Mouse (Mus musculus) intestine, embryonic 14.5 days (tissue): ENCODE results near the gene Tbl1x. TPM values are rescaled to one million over a fixed set of nuclear protein-coding genes. Genes with fewer than 3 reads are reported as not detected.
A peak's percentile ranks its signal among the peaks of the same experiment; 100 is the strongest.

ENCODE experiments used
- ATAC-seq: fragments of 200-750 bp; cut with Nextera tagmentation; replicated peaks from 2 replicates; pipeline ENCODE4 v1.8.0; 2017; ENCODE audit warnings: low read depth, moderate number of reproducible peaks, moderate TSS enrichment, moderate library complexity; ENCODE audit not compliant: low FRiP score, low TSS enrichment
- DNase-seq: peaks from one replicate; pipeline ENCODE4 v3.0.0-alpha.2; 2018; ENCODE audit warnings: low spot score
- H3K27ac ChIP-seq: fragments of 300-500 bp; sonication (generic); 2 replicates; pipeline ENCODE4 v1.5.1; 2014; ENCODE audit warnings: low read depth, mild to moderate bottlenecking, control low read depth
- H3K27me3 ChIP-seq: fragments of 300-500 bp; sonication (generic); replicated peaks from 2 replicates; pipeline ENCODE4 v1.6.1; 2014; ENCODE audit warnings: low read length, control low read depth; ENCODE audit not compliant: control insufficient read depth, insufficient read depth
- H3K36me3 ChIP-seq: fragments of 300-500 bp; sonication (generic); 2 replicates; pipeline ENCODE4 v1.6.1; 2014; ENCODE audit warnings: low read length, control low read depth; ENCODE audit not compliant: control insufficient read depth, insufficient read depth
- H3K4me1 ChIP-seq: fragments of 300-500 bp; sonication (generic); replicated peaks from 2 replicates; pipeline ENCODE4 v1.6.1; 2014; ENCODE audit warnings: low read length, control low read depth, mixed read lengths; ENCODE audit not compliant: control insufficient read depth, insufficient read depth
- H3K4me2 ChIP-seq: fragments of 300-500 bp; sonication (generic); 2 replicates; pipeline ENCODE4 v1.6.1; 2014; ENCODE audit warnings: low read length
- H3K4me3 ChIP-seq: fragments of 300-500 bp; sonication (generic); 2 replicates; pipeline ENCODE4 v1.5.1; 2014; ENCODE audit warnings: low read depth, low read length, control low read depth, mixed read lengths
- H3K9ac ChIP-seq: fragments of 300-500 bp; sonication (generic); 2 replicates; pipeline ENCODE4 v1.6.1; 2014; ENCODE audit warnings: mild to moderate bottlenecking, low read length
- H3K9me3 ChIP-seq: fragments of 300-500 bp; sonication (generic); 2 replicates; pipeline ENCODE4 v1.6.1; 2016; ENCODE audit warnings: low read length, control low read depth; ENCODE audit not compliant: control insufficient read depth
- WGBS: fragments of 180-500 bp; shearing (Covaris S2); extraction: QIAGEN DNeasy Blood & Tissue Kit; methylation state at CpG from one replicate; pipeline ENCODE4 v1.1.7; 2014; 5-methylcytosine and 5-hydroxymethylcytosine counted together
- polyA plus RNA-seq: library from polyadenylated mRNA; unstranded; fragments of >200 nt; fragmentation: Nextera tagmentation; extraction: Ambion mirVana; gene quantifications from 2 replicates; pipeline ENCODE4 v1.2.1, GENCODE M21; 2014

Tbl1x gene
- polyA plus RNA-seq, 1 experiment from 2014 or later, result 82.5 TPM

DNA sequence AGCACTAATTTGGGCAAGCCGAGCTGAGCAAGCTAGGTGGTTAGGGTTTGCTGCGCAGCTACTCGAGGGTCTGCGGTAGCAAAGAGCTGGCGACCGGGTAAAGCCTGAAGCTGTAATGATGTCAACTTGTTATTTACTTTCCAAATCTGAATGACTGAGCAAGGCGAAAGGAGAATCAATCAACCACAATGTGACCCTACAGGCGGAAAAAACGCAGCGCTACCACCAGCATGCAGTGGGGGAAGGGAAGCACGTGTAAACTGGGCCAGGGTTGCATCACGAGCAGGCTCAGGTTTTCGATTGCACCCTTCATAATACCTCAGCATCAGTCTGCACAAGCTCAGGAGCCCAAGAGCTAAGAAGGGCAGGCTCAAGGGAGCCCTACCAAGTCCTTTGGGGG, 1.7 kb upstream of the Tbl1x start:
- DNase-seq (peak; percentile 90), ATAC-seq (peak; percentile 55)
- 12% methylated on average over 13 of the region's 13 CpGs for WGBS
- Histone ChIP-seq H3K9me3 (no peaks in the 10 kb centered on the region), H3K36me3 (no peaks in the 10 kb centered on the region), H3K4me1 (no peaks in the 10 kb centered on the region), H3K4me3 (0 out of 2 replicates have a peak overlapping the region, but pooled peaks have one; percentile 6), H3K27me3 (no peaks in the 10 kb centered on the region), H3K9ac (no peak overlapping the region), H3K4me2 (peak overlapping the region; percentile 58), H3K27ac (peak overlapping the region; percentile 96)

DNA sequence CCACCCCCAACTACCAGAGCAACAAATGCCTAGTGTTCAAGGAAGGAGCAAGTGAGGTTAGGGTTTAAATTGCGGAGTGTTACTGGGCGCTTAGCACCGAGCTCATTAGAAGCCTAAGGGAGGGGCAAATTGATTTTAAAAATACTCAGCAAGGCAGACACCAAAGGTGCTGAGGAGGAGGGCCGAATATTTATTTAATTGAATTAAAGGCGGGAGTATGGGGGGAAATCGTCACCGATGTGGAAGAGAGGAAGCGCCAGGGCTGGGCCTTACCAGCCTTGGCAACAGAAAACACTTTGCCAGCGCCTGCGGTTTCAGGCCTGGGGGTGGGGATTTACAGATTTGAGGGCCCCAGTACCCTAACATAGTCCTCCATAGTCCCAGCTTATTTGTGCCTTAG, 1.0 kb upstream of the Tbl1x start:
- Histone ChIP-seq H3K27ac (peak overlapping the region; percentile 96), H3K9me3 (no peaks in the 10 kb centered on the region), H3K4me1 (no peaks in the 10 kb centered on the region; the same call in 1 of the 2 replicates), H3K9ac (no peak overlapping the region), H3K4me2 (peak overlapping the region; percentile 58), H3K27me3 (no peaks in the 10 kb centered on the region), H3K36me3 (no peaks in the 10 kb centered on the region), H3K4me3 (0 out of 2 replicates have a peak overlapping the region, but pooled peaks have one; percentile 56)
- WGBS, result 16% methylated on average over 10 of the region's 10 CpGs
- no peak; the same call in 1 of the 2 replicates for ATAC-seq
- no peak for DNase-seq

DNA sequence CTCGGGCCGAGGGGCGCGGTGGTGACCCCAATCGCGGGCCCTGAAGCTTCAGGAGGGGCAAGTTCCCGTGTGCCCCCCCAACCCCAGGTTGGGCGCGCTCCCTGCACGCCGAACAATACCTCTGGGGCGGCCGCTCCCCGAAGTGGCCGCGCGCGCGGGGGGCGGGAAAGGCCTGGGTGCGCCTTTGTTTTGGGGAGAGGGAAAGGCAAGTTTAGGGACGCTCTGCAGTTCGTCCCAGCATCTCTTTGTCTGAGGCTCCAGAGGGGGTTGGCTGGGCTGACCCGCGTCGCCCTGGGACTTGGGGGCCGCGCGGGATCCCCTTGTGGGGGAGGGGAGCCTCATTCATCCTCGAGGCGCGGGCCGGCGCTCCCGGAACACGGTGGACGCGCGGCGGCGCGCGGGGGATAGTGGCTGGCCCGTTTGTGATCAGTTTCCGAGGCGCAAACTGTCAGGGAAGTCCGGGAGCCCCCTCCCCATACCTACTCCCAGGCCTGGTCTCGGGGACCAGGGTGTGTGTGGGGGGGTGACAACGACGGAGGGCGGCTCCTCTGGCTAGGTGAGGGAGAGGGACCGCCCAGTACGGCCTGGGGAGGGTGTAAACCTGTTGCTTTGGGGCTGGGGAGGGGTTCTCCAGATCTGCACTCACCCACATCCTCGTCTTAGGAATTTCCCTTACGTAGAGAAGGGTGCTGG, 634 bp downstream of the Tbl1x start:
- WGBS, result 14% methylated on average over 45 of the region's 55 CpGs
- no peaks in the 10 kb centered on the region for H3K36me3 ChIP-seq
- peak; percentile 74 for DNase-seq

GRCm38 (mm10) chrX:77511994-77512485, 1.2 kb downstream of the Tbl1x start:
- 7% methylated on average over 12 of the region's 12 CpGs for WGBS
- DNase-seq (no peak), ATAC-seq (no peak)

More for the DNA sequence above, 634 bp downstream of the Tbl1x start:
- Histone ChIP-seq H3K27me3 (no peaks in the 10 kb centered on the region), H3K27ac (peak overlapping the region; percentile 96), H3K4me2 (peak overlapping the region; percentile 58), H3K9me3 (no peaks in the 10 kb centered on the region), H3K4me1 (no peaks in the 10 kb centered on the region; the same call in 1 of the 2 replicates), H3K9ac (peak overlapping the region; percentile 88), H3K4me3 (peak overlapping the region; percentile 56)
- ATAC-seq, result peak; percentile 42

DNA sequence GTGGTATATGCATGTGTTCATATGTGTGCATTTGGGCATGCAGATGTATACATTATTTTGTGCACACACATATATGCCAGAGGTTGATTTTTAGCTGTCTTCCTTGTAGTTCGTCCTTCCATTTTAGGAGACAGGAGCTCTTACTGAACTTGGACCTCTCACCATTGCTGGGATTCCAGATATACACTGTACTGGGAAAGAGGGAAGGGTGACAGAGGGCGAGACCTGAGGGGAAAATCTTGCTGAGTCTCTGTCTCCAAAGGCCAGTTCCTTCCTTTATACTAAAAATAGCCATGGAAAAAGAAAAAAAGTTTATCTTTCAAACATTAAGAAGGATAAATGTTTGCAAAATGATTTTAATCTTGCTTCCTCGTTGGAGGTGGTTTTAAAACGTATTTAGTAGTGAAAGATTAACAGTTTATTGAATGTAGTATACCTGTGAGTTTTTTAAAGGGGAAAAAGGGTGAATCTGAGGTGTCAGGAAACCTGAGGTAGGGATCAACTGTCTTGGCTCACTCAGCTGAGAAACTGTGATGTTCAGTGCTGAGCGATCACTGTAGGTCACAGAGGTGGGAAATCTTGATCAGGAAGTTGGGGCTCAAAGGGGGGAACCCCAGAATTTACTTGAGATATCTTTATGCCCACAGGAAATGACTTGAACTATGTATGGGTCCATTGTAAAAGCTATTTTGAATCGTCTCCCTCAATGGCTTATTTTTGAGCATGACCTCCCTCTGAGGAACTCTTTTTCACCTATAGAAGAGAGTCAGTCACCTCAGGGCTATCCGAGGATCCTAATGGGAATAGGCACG, 6.7 kb downstream of the Tbl1x start:
- Histone ChIP-seq H3K9me3 (no peaks in the 10 kb centered on the region), H3K4me2 (no peak overlapping the region), H3K4me1 (no peaks in the 10 kb centered on the region; the same call in 1 of the 2 replicates), H3K27ac (no peak overlapping the region), H3K27me3 (no peaks in the 10 kb centered on the region), H3K9ac (no peak overlapping the region), H3K4me3 (no peak overlapping the region), H3K36me3 (no peaks in the 10 kb centered on the region)
- no peak for ATAC-seq
- DNase-seq, result no peak
- 38% methylated on average over 8 of the region's 8 CpGs for WGBS

More at GRCm38 (mm10) chrX:77511994-77512485, 1.2 kb downstream of the Tbl1x start:
- peak overlapping the region; percentile 56 for H3K4me3 ChIP-seq
- peak overlapping the region; percentile 88 for H3K9ac ChIP-seq
- no peaks in the 10 kb centered on the region for H3K9me3 ChIP-seq
- no peaks in the 10 kb centered on the region; the same call in 1 of the 2 replicates for H3K4me1 ChIP-seq
- peak overlapping the region; percentile 96 for H3K27ac ChIP-seq
- no peaks in the 10 kb centered on the region for H3K36me3 ChIP-seq
- peak overlapping the region; percentile 58 for H3K4me2 ChIP-seq
- no peaks in the 10 kb centered on the region for H3K27me3 ChIP-seq

GRCm38 (mm10) chrX:77518929-77519328, 8.1 kb downstream of the Tbl1x start:
- WGBS, result 85% methylated on average over 1 of the region's 1 CpGs
- ATAC-seq (no peak), DNase-seq (no peak)
- Histone ChIP-seq H3K36me3 (no peaks in the 10 kb centered on the region), H3K9ac (no peak overlapping the region), H3K27ac (no peak overlapping the region), H3K9me3 (no peaks in the 10 kb centered on the region), H3K4me1 (peaks cover 3% of the 10 kb centered on the region; the same call in 1 of the 2 replicates), H3K4me3 (no peak overlapping the region), H3K4me2 (no peak overlapping the region), H3K27me3 (no peaks in the 10 kb centered on the region)

DNA sequence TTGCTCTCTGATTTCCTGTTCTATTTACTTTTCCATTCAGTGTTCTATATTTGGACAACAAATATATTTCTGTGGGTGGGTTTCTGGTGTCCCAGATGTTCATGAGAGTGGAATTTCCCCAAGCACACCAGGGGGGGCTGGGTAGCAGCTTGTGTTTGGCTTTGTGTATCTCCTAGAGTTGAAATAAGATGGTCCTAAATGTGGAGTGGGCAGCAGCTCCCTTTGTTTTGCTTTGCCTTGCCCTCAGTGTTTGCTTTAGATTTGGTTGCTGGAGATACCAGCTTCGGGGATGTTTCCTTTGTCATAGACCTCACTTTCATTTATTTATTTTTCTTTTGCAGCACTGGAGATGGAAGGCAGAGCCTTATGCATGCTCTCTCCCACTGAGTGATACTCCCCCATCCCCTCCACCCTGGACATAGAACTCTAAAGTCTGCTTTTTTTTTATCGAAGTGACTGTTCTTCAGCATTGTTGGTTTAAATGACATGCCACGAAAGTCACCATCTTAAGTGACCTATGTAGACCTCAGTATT, 12.1 kb downstream of the Tbl1x start:
- Histone ChIP-seq H3K9ac (no peak overlapping the region), H3K36me3 (no peaks in the 10 kb centered on the region), H3K4me1 (0 out of 2 replicates have a peak, but pooled peaks cover 3% of the 10 kb centered on the region), H3K4me3 (no peak overlapping the region), H3K27ac (no peak overlapping the region), H3K27me3 (no peaks in the 10 kb centered on the region), H3K4me2 (no peak overlapping the region), H3K9me3 (no peaks in the 10 kb centered on the region)
- ATAC-seq (no peak), DNase-seq (no peak)
- 45% methylated on average over 3 of the region's 3 CpGs for WGBS

- no peak for ATAC-seq
- Histone ChIP-seq H3K27ac (no peak overlapping the region), H3K36me3 (no peaks in the 10 kb centered on the region)
Observed at GRCm38 (mm10) chrX:77525179-77525578, 14.4 kb downstream of the Tbl1x start.

More at GRCm38 (mm10) chrX:77525179-77525578, 14.4 kb downstream of the Tbl1x start:
- Histone ChIP-seq H3K4me1 (0 out of 2 replicates have a peak, but pooled peaks cover 3% of the 10 kb centered on the region), H3K9me3 (no peaks in the 10 kb centered on the region), H3K9ac (no peak overlapping the region), H3K4me2 (no peak overlapping the region), H3K27me3 (no peaks in the 10 kb centered on the region), H3K4me3 (no peak overlapping the region)
- DNase-seq, result no peak
- WGBS, result 63% methylated on average over 1 of the region's 1 CpGs
